Mouse (Mus musculus) forebrain, embryonic 16.5 days (tissue): ENCODE data around the gene Snrnp25. TPM values are rescaled to one million over a fixed set of nuclear protein-coding genes. Genes with fewer than 3 reads are reported as not detected.
A peak's percentile ranks its signal among the peaks of the same experiment; 100 is the strongest.

Source experiments
- ATAC-seq: fragments of 200-750 bp; cut with Nextera tagmentation; 2 replicates; pipeline ENCODE4 v1.8.0; 2017; ENCODE audit warnings: mild to moderate bottlenecking, moderate library complexity
- H3K27ac ChIP-seq: fragments of 300-500 bp; sonication (generic); 2 replicates; pipeline ENCODE4 v1.5.1; 2014; ENCODE audit warnings: low read length, control low read depth
- H3K27me3 ChIP-seq: fragments of 300-500 bp; sonication (generic); replicated peaks from 2 replicates; pipeline ENCODE4 v1.6.1; 2014; ENCODE audit warnings: low read length; ENCODE audit not compliant: control insufficient read depth, insufficient read depth
- H3K36me3 ChIP-seq: fragments of 300-500 bp; sonication (generic); 2 replicates; pipeline ENCODE4 v1.6.1; 2014; ENCODE audit not compliant: control insufficient read depth, insufficient read depth
- H3K4me1 ChIP-seq: fragments of 300-500 bp; sonication (generic); replicated peaks from 2 replicates; pipeline ENCODE4 v1.6.1; 2014; ENCODE audit warnings: low read length; ENCODE audit not compliant: control insufficient read depth, insufficient read depth
- H3K4me2 ChIP-seq: fragments of 300-500 bp; sonication (generic); 2 replicates; pipeline ENCODE4 v1.6.1; 2014; ENCODE audit warnings: mild to moderate bottlenecking, low read length, control low read depth
- H3K4me3 ChIP-seq: fragments of 300-500 bp; sonication (generic); replicated peaks from 2 replicates; pipeline ENCODE4 v1.5.1; 2014; ENCODE audit warnings: mild to moderate bottlenecking, low read length, control low read depth
- H3K9ac ChIP-seq: fragments of 300-500 bp; sonication (generic); replicated peaks from 2 replicates; pipeline ENCODE4 v1.6.1; 2014; ENCODE audit warnings: low read depth, low read length, control low read depth
- H3K9me3 ChIP-seq: fragments of 300-500 bp; sonication (generic); 2 replicates; pipeline ENCODE4 v1.6.1; 2016; ENCODE audit warnings: low read length; ENCODE audit not compliant: control insufficient read depth
- WGBS: fragments of 180-500 bp; shearing (Covaris S2); extraction: QIAGEN DNeasy Blood & Tissue Kit; methylation state at CpG from one replicate; pipeline ENCODE4 v1.1.7; 2014; 5-methylcytosine and 5-hydroxymethylcytosine counted together
- polyA plus RNA-seq: library from polyadenylated mRNA; unstranded; fragments of >200 nt; fragmentation: Nextera tagmentation; extraction: Ambion mirVana; gene quantifications from 2 replicates; pipeline ENCODE4 v1.2.1, GENCODE M21; 2015

Snrnp25 gene
- polyA plus RNA-seq, 1 experiment from 2014 or later, result 45.0 TPM

DNA sequence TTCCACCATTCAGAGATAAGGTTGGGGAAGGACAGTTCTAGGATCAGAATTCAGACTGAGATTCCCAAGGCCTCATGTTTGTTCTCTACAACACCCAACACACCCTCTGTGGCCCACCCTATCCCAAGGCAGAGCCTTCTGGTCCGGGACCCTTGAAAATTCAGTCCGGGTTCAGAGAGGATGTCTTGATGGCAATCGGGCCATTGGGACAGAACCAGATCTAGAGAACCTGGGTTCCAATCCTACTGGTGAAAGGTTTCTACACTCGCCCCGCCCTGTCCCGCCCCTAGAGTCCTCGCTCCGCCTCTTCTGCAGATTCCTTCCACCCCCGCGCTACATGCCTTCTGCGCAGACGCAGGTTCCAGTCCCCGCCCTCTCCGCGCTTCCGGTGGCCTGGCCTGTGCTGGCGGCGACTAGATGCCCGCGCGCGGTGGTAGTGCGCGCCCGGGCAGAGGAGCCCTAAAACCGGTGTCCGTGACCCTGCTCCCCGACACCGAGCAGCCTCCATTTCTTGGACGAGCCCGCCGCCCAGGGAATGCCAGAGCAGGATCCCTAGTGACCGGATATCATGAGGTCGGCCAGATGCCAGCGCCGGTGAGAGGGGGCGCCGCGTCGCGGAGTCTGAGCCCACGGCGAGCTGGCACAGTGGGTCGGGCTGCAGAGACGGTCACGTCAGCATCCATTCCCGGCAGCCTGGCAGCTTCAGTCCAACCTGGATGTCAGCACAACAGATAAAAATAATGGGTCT is 21.1 kb downstream of the Snrnp25 start, which contains the start of gene Mpg:
Gene Mpg (plus strand): TSS at position 382 of the 748 bp plus-strand sequence.
- Histone ChIP-seq H3K4me3 (peak within 1 kb of the TSS; percentile 68), H3K9me3 (no peaks in the 10 kb centered on the region), H3K27me3 (peaks cover 12% of the 10 kb centered on the region), H3K4me2 (peak within 1 kb of the TSS; percentile 79), H3K36me3 (peaks cover 1% of the 10 kb centered on the region; the same call in 1 of the 2 replicates), H3K4me1 (peaks cover 38% of the 10 kb centered on the region), H3K27ac (peak within 1 kb of the TSS; percentile 69), H3K9ac (peak within 1 kb of the TSS; percentile 88)
- WGBS, result 3% methylated on average over 47 of the region's 47 CpGs
- ATAC-seq, result peak; percentile 79

DNA sequence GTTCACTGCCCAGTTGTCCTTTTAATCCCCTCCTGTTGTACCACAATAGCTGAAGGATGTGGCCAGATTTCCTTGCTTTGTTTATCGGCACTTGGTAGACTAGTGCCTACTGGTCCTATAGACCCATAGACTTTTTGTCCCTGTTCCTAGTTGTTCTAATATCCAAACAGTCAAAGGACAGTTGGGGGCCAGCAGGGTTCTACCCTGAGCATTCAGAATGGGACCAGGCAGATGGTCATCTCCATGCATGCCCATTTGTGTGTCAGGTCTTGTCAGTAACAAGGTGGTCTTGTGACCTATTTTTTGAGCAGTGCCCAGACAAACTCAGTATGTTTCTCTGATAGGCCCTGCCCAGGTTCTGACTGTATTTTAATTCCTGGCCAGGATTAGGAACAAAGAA is 21.8 kb downstream of the Snrnp25 start:
- H3K4me3 ChIP-seq, result peak overlapping the region; percentile 68
- no peak for ATAC-seq
- H3K36me3 ChIP-seq, result peaks cover 5% of the 10 kb centered on the region; the same call in 1 of the 2 replicates
- peaks cover 9% of the 10 kb centered on the region for H3K27me3 ChIP-seq
- WGBS, result 21% methylated on average over 1 of the region's 1 CpGs
- H3K9me3 ChIP-seq, result no peaks in the 10 kb centered on the region
- peak overlapping the region; percentile 88 for H3K9ac ChIP-seq
- no peak overlapping the region for H3K27ac ChIP-seq
- H3K4me2 ChIP-seq, result peak overlapping the region; percentile 79
- H3K4me1 ChIP-seq, result peaks cover 33% of the 10 kb centered on the region

DNA sequence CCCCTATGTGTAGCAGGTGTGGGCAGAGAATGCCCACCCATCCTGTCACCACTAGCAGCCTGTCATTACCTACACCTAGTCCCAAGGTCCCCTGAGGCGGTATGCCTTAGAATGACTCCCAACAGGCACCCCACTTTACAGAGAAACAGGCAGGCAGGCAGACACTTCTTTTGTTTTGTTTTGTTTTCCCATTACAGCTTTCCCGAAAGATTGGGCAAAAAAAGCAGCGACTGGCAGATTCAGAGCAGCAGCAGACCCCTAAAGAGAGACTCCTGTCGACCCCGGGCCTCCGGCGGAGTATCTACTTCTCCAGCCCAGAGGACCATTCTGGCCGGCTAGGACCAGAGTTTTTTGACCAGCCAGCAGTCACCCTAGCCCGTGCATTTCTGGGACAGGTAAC is 22.3 kb downstream of the Snrnp25 start:
- Histone ChIP-seq H3K9me3 (no peaks in the 10 kb centered on the region), H3K36me3 (peaks cover 5% of the 10 kb centered on the region; the same call in 1 of the 2 replicates), H3K27me3 (peaks cover 9% of the 10 kb centered on the region), H3K4me3 (no peak overlapping the region), H3K4me2 (no peak overlapping the region), H3K4me1 (peaks cover 28% of the 10 kb centered on the region), H3K27ac (no peak overlapping the region), H3K9ac (peak overlapping the region; percentile 2; the same call in 1 of the 2 replicates)
- WGBS, result 83% methylated on average over 9 of the region's 9 CpGs
- no peak for ATAC-seq

GRCm38 (mm10) chr11:32228292-32228845 is 23.2 kb downstream of the Snrnp25 start:
- ATAC-seq, result no peak
- Histone ChIP-seq H3K4me2 (no peak overlapping the region), H3K9ac (no peak overlapping the region), H3K27ac (no peak overlapping the region), H3K9me3 (no peaks in the 10 kb centered on the region), H3K4me3 (no peak overlapping the region), H3K27me3 (peaks cover 6% of the 10 kb centered on the region), H3K36me3 (peaks cover 5% of the 10 kb centered on the region; the same call in 1 of the 2 replicates), H3K4me1 (peaks cover 25% of the 10 kb centered on the region)
- WGBS, result 98% methylated on average over 3 of the region's 3 CpGs

DNA sequence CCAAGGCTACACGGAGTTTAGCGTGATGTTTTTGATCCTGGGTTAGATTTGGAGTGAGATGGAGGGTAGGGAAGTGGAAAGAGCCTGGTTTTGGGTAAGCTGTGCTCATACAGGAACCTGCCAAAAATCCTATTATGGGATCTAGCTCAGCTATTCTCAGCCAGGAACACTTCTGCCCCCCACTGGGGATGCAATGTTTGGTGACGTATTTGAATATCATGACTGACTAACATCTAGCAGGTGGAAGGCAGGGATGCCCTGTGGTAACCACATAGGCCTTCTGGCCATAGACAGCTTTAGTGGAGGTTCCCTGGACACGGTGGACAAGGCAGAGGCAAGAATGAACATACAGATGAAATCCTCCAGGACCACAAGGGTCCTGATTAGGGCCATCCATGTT is 25.0 kb downstream of the Snrnp25 start:
- Histone ChIP-seq H3K27me3 (no peaks in the 10 kb centered on the region), H3K4me1 (peaks cover 34% of the 10 kb centered on the region), H3K27ac (no peak overlapping the region), H3K9ac (no peak overlapping the region), H3K4me2 (no peak overlapping the region), H3K9me3 (no peaks in the 10 kb centered on the region), H3K4me3 (no peak overlapping the region), H3K36me3 (peaks cover 5% of the 10 kb centered on the region; the same call in 1 of the 2 replicates)
- WGBS, result 78% methylated on average over 4 of the region's 4 CpGs
- no peak for ATAC-seq

- no peak for ATAC-seq
- 93% methylated on average over 2 of the region's 2 CpGs for WGBS
- H3K27ac ChIP-seq, result no peak overlapping the region
- H3K4me2 ChIP-seq, result no peak overlapping the region
- H3K9me3 ChIP-seq, result no peaks in the 10 kb centered on the region
- no peak overlapping the region for H3K4me3 ChIP-seq
- no peak overlapping the region for H3K9ac ChIP-seq
- H3K4me1 ChIP-seq, result peaks cover 36% of the 10 kb centered on the region
- H3K27me3 ChIP-seq, result no peaks in the 10 kb centered on the region
- H3K36me3 ChIP-seq, result peaks cover 5% of the 10 kb centered on the region; the same call in 1 of the 2 replicates
Observed at GRCm38 (mm10) chr11:32231125-32231524, 25.9 kb downstream of the Snrnp25 start.

- Histone ChIP-seq H3K36me3 (peaks cover 5% of the 10 kb centered on the region; the same call in 1 of the 2 replicates), H3K9ac (no peak overlapping the region), H3K9me3 (no peaks in the 10 kb centered on the region), H3K4me1 (peaks cover 42% of the 10 kb centered on the region), H3K27me3 (no peaks in the 10 kb centered on the region), H3K27ac (no peak overlapping the region), H3K4me2 (no peak overlapping the region), H3K4me3 (no peak overlapping the region)
- ATAC-seq, result no peak
- WGBS, result 77% methylated on average over 10 of the region's 10 CpGs
Observed at GRCm38 (mm10) chr11:32232848-32233247, 27.6 kb downstream of the Snrnp25 start.

- Histone ChIP-seq H3K4me2 (no peak overlapping the region), H3K4me3 (no peak overlapping the region), H3K4me1 (peaks cover 47% of the 10 kb centered on the region), H3K9ac (no peak overlapping the region), H3K27me3 (no peaks in the 10 kb centered on the region), H3K27ac (0 out of 2 replicates have a peak overlapping the region, but pooled peaks have one; percentile 12), H3K36me3 (peaks cover 5% of the 10 kb centered on the region; the same call in 1 of the 2 replicates), H3K9me3 (no peaks in the 10 kb centered on the region)
- 87% methylated on average over 3 of the region's 3 CpGs for WGBS
- ATAC-seq, result no peak
Observed at GRCm38 (mm10) chr11:32233895-32234294, 28.7 kb downstream of the Snrnp25 start.

DNA sequence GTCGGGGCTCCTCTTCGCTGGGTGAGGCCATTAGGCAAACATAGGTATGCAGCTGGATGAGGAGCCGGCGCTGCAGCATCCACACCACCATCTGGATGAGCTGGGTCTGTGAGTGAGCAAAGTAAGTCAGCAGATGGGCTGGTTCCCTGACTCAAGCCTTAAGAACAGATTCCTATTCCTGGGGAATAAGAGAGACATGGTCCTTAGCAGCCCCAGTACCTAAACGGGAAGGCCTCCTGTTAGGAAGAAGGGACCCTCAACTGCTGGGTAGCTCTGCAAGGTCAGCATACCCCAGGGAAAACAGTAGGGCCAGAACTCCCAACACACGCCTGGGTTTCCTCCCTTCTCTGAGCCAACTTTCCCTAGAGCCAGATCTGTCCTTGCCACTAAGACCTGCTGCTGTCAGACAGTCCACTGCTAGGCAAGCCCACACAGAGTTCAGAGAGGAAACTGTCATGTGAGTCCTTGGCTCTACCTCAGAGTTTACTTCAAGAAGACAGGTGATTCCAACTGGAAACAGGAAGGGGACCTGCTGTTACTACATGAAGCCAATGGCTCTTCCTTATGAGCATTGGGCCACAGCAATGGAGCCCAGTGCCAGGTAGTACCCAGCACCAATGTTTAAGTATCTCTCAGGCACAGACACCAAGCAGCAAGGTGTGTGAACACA is 29.7 kb downstream of the Snrnp25 start:
- ATAC-seq, result no peak
- Histone ChIP-seq H3K27ac (peak overlapping the region; percentile 64), H3K4me3 (no peak overlapping the region), H3K4me1 (peaks cover 47% of the 10 kb centered on the region), H3K9me3 (no peaks in the 10 kb centered on the region), H3K27me3 (no peaks in the 10 kb centered on the region), H3K4me2 (no peak overlapping the region), H3K36me3 (peaks cover 10% of the 10 kb centered on the region), H3K9ac (no peak overlapping the region)
- whole genome bisulfite sequencing, result 86% methylated on average over 6 of the region's 6 CpGs
